Mouse (Mus musculus): Measurements from ENCODE around the gene Camta1. TPM values are rescaled to one million over a fixed set of nuclear protein-coding genes. Genes with fewer than 3 reads are reported as not detected.

The Camta1 gene
- polyA plus RNA-seq, 1 experiment from 2014 or later, result 115 TPM

GRCm38 (mm10) chr4:150903091-150903742, 958.5 kb downstream of the Camta1 start:
- H3K4me2 ChIP-seq (ENCODE audit: low read length), result no peak overlapping the region
- H3K9ac ChIP-seq (ENCODE audit: low read depth, low read length), result no peak overlapping the region
- ATAC-seq (replicated peaks; ENCODE audit: low FRiP score, low read depth) (no peak), DNase-seq (ENCODE audit: low spot score) (no peak)
- no peak for TF ChIP-seq CTCF (IDR thresholded peaks at IDR 0.05; ENCODE audit: low read depth)
- no peak overlapping the region for H3K4me3 ChIP-seq (replicated peaks; ENCODE audit: low read depth, low read length)
- H3K4me1 ChIP-seq (replicated peaks; ENCODE audit: insufficient read depth, low read length), result no peaks in the 10 kb centered on the region; the same call in 1 of the 2 replicates
- H3K9me3 ChIP-seq (replicated peaks; ENCODE audit: low read length), result no peaks in the 10 kb centered on the region
- H3K36me3 ChIP-seq (ENCODE audit: insufficient read depth, low read length), result peaks cover 35% of the 10 kb centered on the region
- H3K27me3 ChIP-seq (ENCODE audit: insufficient read depth, low read length), result no peaks in the 10 kb centered on the region
- WGBS, result 92% methylated on average over 14 of the region's 14 CpGs
- H3K27ac ChIP-seq, result no peak overlapping the region

DNA sequence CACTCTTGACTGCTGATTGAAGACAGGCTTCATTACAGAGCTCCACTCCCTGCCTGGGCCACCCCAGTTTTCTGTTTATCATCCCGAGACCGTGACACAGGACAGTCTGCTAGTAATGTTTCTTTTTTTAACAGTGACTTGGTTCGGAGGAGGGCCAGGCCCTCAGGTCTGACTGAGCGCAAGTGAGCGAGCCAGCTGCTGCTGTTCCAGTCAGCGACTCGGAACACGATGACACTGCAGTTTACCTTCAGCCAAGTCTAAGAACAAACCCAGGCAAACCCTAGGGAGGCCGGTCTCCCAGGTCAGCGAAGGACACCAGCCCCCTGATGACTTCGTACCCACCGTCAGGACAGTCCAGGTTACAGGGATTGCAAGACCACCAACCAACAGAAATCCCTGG, 959.6 kb downstream of the Camta1 start:
- H3K27me3 ChIP-seq (ENCODE audit: insufficient read depth, low read length), result no peaks in the 10 kb centered on the region
- no peak overlapping the region for H3K4me2 ChIP-seq (ENCODE audit: low read length)
- peak; percentile 78 for ATAC-seq (replicated peaks; ENCODE audit: low FRiP score, low read depth)
- no peaks in the 10 kb centered on the region; the same call in 1 of the 2 replicates for H3K4me1 ChIP-seq (replicated peaks; ENCODE audit: insufficient read depth, low read length)
- peak; percentile 56 for DNase-seq (ENCODE audit: low spot score)
- TF ChIP-seq CTCF (IDR thresholded peaks at IDR 0.05; ENCODE audit: low read depth), result no peak
- H3K9me3 ChIP-seq (replicated peaks; ENCODE audit: low read length), result no peaks in the 10 kb centered on the region
- H3K36me3 ChIP-seq (ENCODE audit: insufficient read depth, low read length), result peaks cover 46% of the 10 kb centered on the region
- 54% methylated on average over 12 of the region's 12 CpGs for WGBS
- peak overlapping the region; percentile 74 for H3K27ac ChIP-seq
- no peak overlapping the region for H3K9ac ChIP-seq (ENCODE audit: low read depth, low read length)
- H3K4me3 ChIP-seq (replicated peaks; ENCODE audit: low read depth, low read length), result no peak overlapping the region

DNA sequence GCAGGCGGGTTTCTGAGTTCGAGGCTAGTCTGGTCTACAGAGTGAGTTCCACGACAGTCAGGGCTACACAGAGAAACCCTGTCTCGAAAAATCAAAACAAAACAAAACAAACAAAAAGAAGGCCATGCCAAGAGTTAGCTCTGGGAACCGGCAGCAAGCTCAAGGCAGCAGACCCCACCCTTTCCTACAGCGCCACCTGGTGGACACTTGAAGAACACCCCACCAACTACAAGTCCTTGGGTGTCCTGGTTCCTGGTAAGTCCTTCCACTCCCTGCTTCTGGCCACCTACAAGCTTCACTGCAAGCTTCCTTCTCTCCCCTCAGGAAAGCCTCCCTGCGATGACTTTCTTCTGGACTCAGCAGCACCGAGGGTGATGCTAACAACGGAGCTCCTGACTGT, 960.0 kb downstream of the Camta1 start:
- Histone ChIP-seq H3K9ac (ENCODE audit: low read depth, low read length) (no peak overlapping the region), H3K27me3 (ENCODE audit: insufficient read depth, low read length) (no peaks in the 10 kb centered on the region), H3K27ac (peak overlapping the region; percentile 74), H3K4me3 (replicated peaks; ENCODE audit: low read depth, low read length) (no peak overlapping the region), H3K4me2 (ENCODE audit: low read length) (no peak overlapping the region), H3K36me3 (ENCODE audit: insufficient read depth, low read length) (peaks cover 50% of the 10 kb centered on the region), H3K4me1 (replicated peaks; ENCODE audit: insufficient read depth, low read length) (no peaks in the 10 kb centered on the region; the same call in 1 of the 2 replicates), H3K9me3 (replicated peaks; ENCODE audit: low read length) (no peaks in the 10 kb centered on the region)
- ATAC-seq (replicated peaks; ENCODE audit: low FRiP score, low read depth) (peak; percentile 47), DNase-seq (ENCODE audit: low spot score) (peak; percentile 81)
- peak; percentile 90 for TF ChIP-seq CTCF (IDR thresholded peaks at IDR 0.05; ENCODE audit: low read depth)
- WGBS, result 44% methylated on average over 9 of the region's 9 CpGs

DNA sequence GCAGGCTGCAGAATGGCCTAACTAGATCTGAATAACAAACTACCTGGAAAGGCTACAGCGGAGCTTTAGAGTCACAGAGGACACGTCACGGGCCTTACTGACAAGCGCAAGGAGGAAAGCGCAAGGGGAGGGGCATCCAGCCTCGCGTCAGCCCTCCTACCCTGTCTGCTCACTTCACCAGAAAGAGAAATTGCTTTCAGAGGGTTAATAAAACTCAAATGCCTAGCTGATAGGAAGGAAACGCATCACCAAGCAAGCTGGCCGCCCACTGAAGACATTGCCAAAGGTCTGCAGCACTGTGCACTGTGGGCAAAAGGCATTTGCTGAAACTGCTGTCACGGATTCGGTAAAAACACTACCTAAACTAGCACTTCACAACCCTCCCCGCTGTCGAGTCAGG, 961.2 kb downstream of the Camta1 start:
- no peaks in the 10 kb centered on the region for H3K9me3 ChIP-seq (replicated peaks; ENCODE audit: low read length)
- no peak overlapping the region for H3K9ac ChIP-seq (ENCODE audit: low read depth, low read length)
- no peaks in the 10 kb centered on the region for H3K27me3 ChIP-seq (ENCODE audit: insufficient read depth, low read length)
- H3K4me3 ChIP-seq (replicated peaks; ENCODE audit: low read depth, low read length), result no peak overlapping the region
- WGBS, result 89% methylated on average over 13 of the region's 13 CpGs
- H3K27ac ChIP-seq, result no peak overlapping the region
- no peak for TF ChIP-seq CTCF (IDR thresholded peaks at IDR 0.05; ENCODE audit: low read depth)
- DNase-seq (ENCODE audit: low spot score), result no peak
- H3K4me1 ChIP-seq (replicated peaks; ENCODE audit: insufficient read depth, low read length), result no peaks in the 10 kb centered on the region; the same call in 1 of the 2 replicates
- no peak for ATAC-seq (replicated peaks; ENCODE audit: low FRiP score, low read depth)
- H3K4me2 ChIP-seq (ENCODE audit: low read length), result no peak overlapping the region
- H3K36me3 ChIP-seq (ENCODE audit: insufficient read depth, low read length), result peaks cover 52% of the 10 kb centered on the region

GRCm38 (mm10) chr4:150898716-150899365, 962.8 kb downstream of the Camta1 start:
- H3K4me1 ChIP-seq (replicated peaks; ENCODE audit: insufficient read depth, low read length), result no peaks in the 10 kb centered on the region; the same call in 1 of the 2 replicates
- no peak overlapping the region for H3K4me2 ChIP-seq (ENCODE audit: low read length)
- no peak overlapping the region for H3K4me3 ChIP-seq (replicated peaks; ENCODE audit: low read depth, low read length)
- H3K9me3 ChIP-seq (replicated peaks; ENCODE audit: low read length), result no peaks in the 10 kb centered on the region
- no peaks in the 10 kb centered on the region for H3K27me3 ChIP-seq (ENCODE audit: insufficient read depth, low read length)
- DNase-seq (ENCODE audit: low spot score) (peak; percentile 93), ATAC-seq (replicated peaks; ENCODE audit: low FRiP score, low read depth) (no peak)
- no peak overlapping the region for H3K9ac ChIP-seq (ENCODE audit: low read depth, low read length)
- no peak overlapping the region for H3K27ac ChIP-seq
- peak; percentile 97 for TF ChIP-seq CTCF (IDR thresholded peaks at IDR 0.05; ENCODE audit: low read depth)
- H3K36me3 ChIP-seq (ENCODE audit: insufficient read depth, low read length), result peaks cover 43% of the 10 kb centered on the region
- 46% methylated on average over 13 of the region's 13 CpGs for WGBS

DNA sequence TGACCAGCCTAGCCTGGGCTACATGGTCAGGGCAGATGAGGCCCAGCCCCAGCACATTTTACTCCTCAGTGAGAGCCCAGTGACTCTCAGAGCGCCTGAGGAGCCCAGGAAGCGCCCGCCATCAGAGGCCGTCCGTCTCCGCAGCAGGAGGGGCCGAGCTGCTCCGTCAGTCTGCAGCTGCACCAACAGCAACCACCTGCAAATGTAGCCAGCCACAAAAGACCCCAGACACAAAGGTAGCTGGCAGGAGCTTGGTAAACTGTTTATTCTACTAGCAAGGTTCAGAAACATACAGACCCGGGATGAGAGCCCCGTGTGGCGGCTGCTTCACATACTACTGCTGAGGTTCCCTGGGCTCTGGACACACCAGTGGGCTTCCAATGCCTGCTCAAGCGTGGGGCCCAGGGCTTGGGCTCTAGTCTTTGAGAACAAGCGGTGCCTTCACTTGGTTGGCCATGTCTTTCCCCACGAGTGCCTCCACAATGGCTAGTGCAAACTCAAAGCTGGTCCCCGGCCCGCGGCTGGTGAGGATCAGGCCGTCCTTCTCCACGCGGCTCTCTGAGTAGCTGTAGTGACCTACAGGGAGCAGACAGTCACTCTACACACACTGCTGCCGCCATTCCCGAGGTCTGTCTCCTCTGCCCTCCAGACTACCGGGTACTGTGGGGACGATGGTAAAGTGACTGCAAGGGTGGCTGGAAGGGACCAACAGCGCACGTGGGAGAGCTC, 964.6 kb downstream of the Camta1 start:
- no peaks in the 10 kb centered on the region; the same call in 1 of the 2 replicates for H3K4me1 ChIP-seq (replicated peaks; ENCODE audit: insufficient read depth, low read length)
- no peaks in the 10 kb centered on the region for H3K9me3 ChIP-seq (replicated peaks; ENCODE audit: low read length)
- no peaks in the 10 kb centered on the region for H3K27me3 ChIP-seq (ENCODE audit: insufficient read depth, low read length)
- TF ChIP-seq CTCF (IDR thresholded peaks at IDR 0.05; ENCODE audit: low read depth), result no peak
- DNase-seq (ENCODE audit: low spot score) (no peak), ATAC-seq (replicated peaks; ENCODE audit: low FRiP score, low read depth) (no peak)
- H3K9ac ChIP-seq (ENCODE audit: low read depth, low read length), result no peak overlapping the region
- H3K4me2 ChIP-seq (ENCODE audit: low read length), result no peak overlapping the region
- no peak overlapping the region for H3K4me3 ChIP-seq (replicated peaks; ENCODE audit: low read depth, low read length)
- no peak overlapping the region for H3K27ac ChIP-seq
- H3K36me3 ChIP-seq (ENCODE audit: insufficient read depth, low read length), result peaks cover 35% of the 10 kb centered on the region
- 93% methylated on average over 26 of the region's 26 CpGs for WGBS
